Mouse (Mus musculus) A20 (cell line): ENCODE measurements around the gene Tnfrsf4.

Experiments used
- DNase-seq: peaks from one replicate; pipeline ENCODE4 v3.0.0-alpha.2; 2011; ENCODE audit warnings: low read depth, low spot score

The Tnfrsf4 gene

GRCm38 (mm10) chr4:156065156-156065894 is 51.7 kb downstream of the Tnfrsf4 start:
- no peak for DNase-seq
